Mouse (Mus musculus) liver, embryonic 14.5 days (tissue): Measurements from ENCODE around the gene Cux1.

Experiments used
- CTCF ChIP-seq: IDR thresholded peaks from 2 replicates; pipeline ENCODE4 v1.5.1; 2016; ENCODE audit warnings: antibody characterized with exemption, low read depth, control low read depth
- EP300 ChIP-seq: IDR thresholded peaks from 2 replicates; pipeline ENCODE4 v1.6.1; 2016; ENCODE audit warnings: antibody characterized with exemption, low read depth

- TF ChIP-seq CTCF, result no peak
- TF ChIP-seq EP300, result peak; percentile 51; the same call in 1 of the 2 replicates
Measured at GRCm38 (mm10) chr5:136545061-136545460, 22.2 kb downstream of the Cux1 start.
